Mouse (Mus musculus): Measurements from ENCODE around the gene Wee1. TPM values are rescaled to one million over a fixed set of nuclear protein-coding genes. Genes with fewer than 3 reads are reported as not detected.
"Not testable (repeated sequence)": the region's sequence is repeated elsewhere in the genome, so short reads cannot be mapped to it uniquely, and the experiment has no call there.

Gene Wee1
- polyA plus RNA-seq, 1 experiment = 4.6 TPM

GRCm38 (mm10) chr7:110128566-110128965 lies 6.7 kb downstream of the Wee1 start:
- H3K4me2 ChIP-seq (ENCODE audit: low read depth) = no peak overlapping the region
- no peak overlapping the region for H3ac ChIP-seq (ENCODE audit: control insufficient read depth, insufficient read length)
- H3K79me2 ChIP-seq (ENCODE audit: control insufficient read depth, insufficient read depth) = peaks cover 72% of the 10 kb centered on the region
- H3K4me3 ChIP-seq = no peak overlapping the region
- TF ChIP-seq REST (IDR thresholded peaks at IDR 0.05; ENCODE audit: insufficient read depth, insufficient read length) (no peak), POLR2A (IDR thresholded peaks at IDR 0.05; ENCODE audit: insufficient read length, low read depth) (no peak), MYOD1 (IDR thresholded peaks at IDR 0.05; ENCODE audit: control insufficient read depth in 1 of 3, insufficient read length in 2 of 3, low read depth in 2 of 3) (no peak), TCF3 (IDR thresholded peaks at IDR 0.05; ENCODE audit: insufficient read length, low read depth) (no peak), USF1 (IDR thresholded peaks at IDR 0.05; ENCODE audit: low read depth) (no peak), SRF (IDR thresholded peaks at IDR 0.05; ENCODE audit: control insufficient read depth, insufficient read length, low read depth) (no peak), MYOG (IDR thresholded peaks at IDR 0.05; ENCODE audit: control insufficient read depth in 1 of 3, insufficient read depth in 1 of 3, insufficient read length in 2 of 3, low read depth in 2 of 3) (no peak), MAX (IDR thresholded peaks at IDR 0.05; ENCODE audit: low read depth) (no peak), POLR2AphosphoS2 (IDR thresholded peaks at IDR 0.05; ENCODE audit: insufficient read length, low read depth) (no peak), CEBPB (IDR thresholded peaks at IDR 0.05; ENCODE audit: insufficient read depth, poor library complexity, severe bottlenecking) (no peak), E2F4 (IDR thresholded peaks at IDR 0.05; ENCODE audit: insufficient read depth) (no peak), TCF12 (IDR thresholded peaks at IDR 0.05; ENCODE audit: insufficient read depth, poor library complexity, severe bottlenecking) (no peak)
- H3K36me3 ChIP-seq (ENCODE audit: control insufficient read depth, insufficient read depth) = peaks cover 14% of the 10 kb centered on the region
- no peaks in the 10 kb centered on the region for H3K27me3 ChIP-seq (ENCODE audit: control insufficient read depth, insufficient read depth, insufficient read length)

GRCm38 (mm10) chr7:110132272-110132671 lies 10.4 kb downstream of the Wee1 start:
- not testable (repeated sequence) for H3K27me3 ChIP-seq (ENCODE audit: control insufficient read depth, insufficient read depth, insufficient read length); H3ac ChIP-seq (ENCODE audit: control insufficient read depth, insufficient read length); H3K4me3 ChIP-seq; H3K4me2 ChIP-seq (ENCODE audit: low read depth)
- Histone ChIP-seq H3K36me3 (ENCODE audit: control insufficient read depth, insufficient read depth) (peaks cover 20% of the 10 kb centered on the region), H3K79me2 (ENCODE audit: control insufficient read depth, insufficient read depth) (peaks cover 40% of the 10 kb centered on the region)

- TF ChIP-seq TCF3 (IDR thresholded peaks at IDR 0.05; ENCODE audit: insufficient read length, low read depth) (no peak), USF1 (IDR thresholded peaks at IDR 0.05; ENCODE audit: low read depth) (no peak), POLR2AphosphoS2 (IDR thresholded peaks at IDR 0.05; ENCODE audit: insufficient read length, low read depth) (no peak), TCF12 (IDR thresholded peaks at IDR 0.05; ENCODE audit: insufficient read depth, poor library complexity, severe bottlenecking) (no peak), CEBPB (IDR thresholded peaks at IDR 0.05; ENCODE audit: insufficient read depth, poor library complexity, severe bottlenecking) (no peak), POLR2A (IDR thresholded peaks at IDR 0.05; ENCODE audit: insufficient read length, low read depth) (no peak), MAX (IDR thresholded peaks at IDR 0.05; ENCODE audit: low read depth) (no peak), E2F4 (IDR thresholded peaks at IDR 0.05; ENCODE audit: insufficient read depth) (no peak), MYOD1 (IDR thresholded peaks at IDR 0.05; ENCODE audit: control insufficient read depth in 1 of 3, insufficient read length in 2 of 3, low read depth in 2 of 3) (no peak), MYOG (IDR thresholded peaks at IDR 0.05; ENCODE audit: control insufficient read depth in 1 of 3, insufficient read depth in 1 of 3, insufficient read length in 2 of 3, low read depth in 2 of 3) (no peak), REST (IDR thresholded peaks at IDR 0.05; ENCODE audit: insufficient read depth, insufficient read length) (no peak), SRF (IDR thresholded peaks at IDR 0.05; ENCODE audit: control insufficient read depth, insufficient read length, low read depth) (no peak)
- no peak overlapping the region for H3ac ChIP-seq (ENCODE audit: control insufficient read depth, insufficient read length)
- H3K36me3 ChIP-seq (ENCODE audit: control insufficient read depth, insufficient read depth) = peaks cover 26% of the 10 kb centered on the region
- no peak overlapping the region for H3K4me3 ChIP-seq
- no peak overlapping the region for H3K4me2 ChIP-seq (ENCODE audit: low read depth)
- no peaks in the 10 kb centered on the region for H3K27me3 ChIP-seq (ENCODE audit: control insufficient read depth, insufficient read depth, insufficient read length)
- peaks cover 23% of the 10 kb centered on the region for H3K79me2 ChIP-seq (ENCODE audit: control insufficient read depth, insufficient read depth)
Observed at GRCm38 (mm10) chr7:110133988-110134387, 12.1 kb downstream of the Wee1 start.

- no peaks in the 10 kb centered on the region for H3K27me3 ChIP-seq (ENCODE audit: control insufficient read depth, insufficient read depth, insufficient read length)
- peaks cover 3% of the 10 kb centered on the region for H3K79me2 ChIP-seq (ENCODE audit: control insufficient read depth, insufficient read depth)
- TF ChIP-seq SRF (IDR thresholded peaks at IDR 0.05; ENCODE audit: control insufficient read depth, insufficient read length, low read depth) = no peak
- TF ChIP-seq POLR2A (IDR thresholded peaks at IDR 0.05; ENCODE audit: insufficient read length, low read depth) = no peak
- TF ChIP-seq POLR2AphosphoS2 (IDR thresholded peaks at IDR 0.05; ENCODE audit: insufficient read length, low read depth) = no peak
- no peak for TF ChIP-seq TCF3 (IDR thresholded peaks at IDR 0.05; ENCODE audit: insufficient read length, low read depth)
- TF ChIP-seq MYOG (IDR thresholded peaks at IDR 0.05; ENCODE audit: control insufficient read depth in 1 of 3, insufficient read depth in 1 of 3, insufficient read length in 2 of 3, low read depth in 2 of 3) = no peak
- no peak for TF ChIP-seq TCF12 (IDR thresholded peaks at IDR 0.05; ENCODE audit: insufficient read depth, poor library complexity, severe bottlenecking)
- no peak for TF ChIP-seq CEBPB (IDR thresholded peaks at IDR 0.05; ENCODE audit: insufficient read depth, poor library complexity, severe bottlenecking)
- TF ChIP-seq MYOD1 (IDR thresholded peaks at IDR 0.05; ENCODE audit: control insufficient read depth in 1 of 3, insufficient read length in 2 of 3, low read depth in 2 of 3) = no peak
- TF ChIP-seq REST (IDR thresholded peaks at IDR 0.05; ENCODE audit: insufficient read depth, insufficient read length) = no peak
- TF ChIP-seq MAX (IDR thresholded peaks at IDR 0.05; ENCODE audit: low read depth) = no peak
- no peak for TF ChIP-seq USF1 (IDR thresholded peaks at IDR 0.05; ENCODE audit: low read depth)
- TF ChIP-seq E2F4 (IDR thresholded peaks at IDR 0.05; ENCODE audit: insufficient read depth) = no peak
- no peak overlapping the region for H3ac ChIP-seq (ENCODE audit: control insufficient read depth, insufficient read length)
- no peak overlapping the region for H3K4me3 ChIP-seq
- peaks cover 35% of the 10 kb centered on the region for H3K36me3 ChIP-seq (ENCODE audit: control insufficient read depth, insufficient read depth)
- no peak overlapping the region for H3K4me2 ChIP-seq (ENCODE audit: low read depth)
Observed at GRCm38 (mm10) chr7:110138538-110138937, 16.7 kb downstream of the Wee1 start.

GRCm38 (mm10) chr7:110143863-110144262 lies 22.0 kb downstream of the Wee1 start:
- Histone ChIP-seq H3ac (ENCODE audit: control insufficient read depth, insufficient read length) (no peak overlapping the region), H3K79me2 (ENCODE audit: control insufficient read depth, insufficient read depth) (no peaks in the 10 kb centered on the region), H3K4me3 (no peak overlapping the region), H3K4me2 (ENCODE audit: low read depth) (no peak overlapping the region), H3K27me3 (ENCODE audit: control insufficient read depth, insufficient read depth, insufficient read length) (no peaks in the 10 kb centered on the region), H3K36me3 (ENCODE audit: control insufficient read depth, insufficient read depth) (peaks cover 31% of the 10 kb centered on the region)
- no peak for TF ChIP-seq USF1 (IDR thresholded peaks at IDR 0.05; ENCODE audit: low read depth)
